Mouse (Mus musculus): ENCODE data around the gene Stk40. TPM values are rescaled to one million over a fixed set of nuclear protein-coding genes. Genes with fewer than 3 reads are reported as not detected.

Gene Stk40
- polyA plus RNA-seq, 1 experiment from 2014 or later = 14.6 TPM

DNA sequence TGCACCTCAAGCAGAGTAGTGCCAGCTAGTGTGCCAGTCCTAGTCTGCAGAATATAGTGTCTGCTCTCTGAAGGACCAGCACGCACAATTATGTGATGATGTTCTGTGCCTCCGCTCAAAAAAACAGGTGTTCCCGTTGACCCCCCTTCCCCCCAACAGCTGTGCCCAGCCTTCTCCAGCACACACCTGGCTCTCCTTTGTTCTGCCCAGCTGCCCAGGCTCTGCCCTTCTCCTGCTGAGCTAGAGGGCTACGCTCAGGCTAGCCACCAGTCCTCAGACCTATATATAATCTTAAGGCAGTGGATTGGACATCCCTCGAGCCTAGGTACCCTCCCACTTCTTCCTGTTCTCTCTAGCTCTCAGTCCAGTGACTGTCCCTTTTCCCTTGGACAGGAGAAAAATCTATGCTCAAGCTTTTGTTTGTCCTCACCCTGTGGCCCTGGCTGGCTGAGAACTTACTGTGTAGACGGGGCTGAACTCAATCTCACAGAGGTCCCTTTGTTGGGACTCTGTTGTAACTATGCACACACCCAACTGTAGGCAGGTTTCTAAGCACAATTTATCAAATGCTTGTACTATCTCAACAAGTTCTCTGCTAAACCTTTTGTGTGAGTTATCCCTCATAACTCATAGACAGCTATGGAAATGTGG lies 12.2 kb downstream of the Stk40 start:
- 67% methylated on average over 6 of the region's 6 CpGs for WGBS
- Histone ChIP-seq H3K4me3 (ENCODE audit: low read depth, low read length) (no peak overlapping the region), H3K4me2 (replicated peaks; ENCODE audit: low read depth) (no peak overlapping the region), H3K36me3 (ENCODE audit: control insufficient read depth, insufficient read depth) (peaks cover 14% of the 10 kb centered on the region), H3K4me1 (replicated peaks; ENCODE audit: control insufficient read depth, insufficient read depth, low read length) (0 out of 2 replicates have a peak, but pooled peaks cover 2% of the 10 kb centered on the region), H3K27ac (ENCODE audit: low read depth, low read length) (no peak overlapping the region; the same call in 1 of the 2 replicates), H3K27me3 (replicated peaks; ENCODE audit: control insufficient read depth, insufficient read depth, low read length) (no peaks in the 10 kb centered on the region), H3K9me3 (ENCODE audit: control insufficient read depth) (no peaks in the 10 kb centered on the region), H3K9ac (ENCODE audit: low read depth, low read length) (no peak overlapping the region)
- TF ChIP-seq CTCF (IDR thresholded peaks at IDR 0.05; ENCODE audit: low read depth) = no peak
- ATAC-seq = no peak

- ATAC-seq = no peak
- no peak overlapping the region for H3K4me2 ChIP-seq (replicated peaks; ENCODE audit: low read depth)
- H3K4me3 ChIP-seq (ENCODE audit: low read depth, low read length) = no peak overlapping the region
- H3K4me1 ChIP-seq (replicated peaks; ENCODE audit: control insufficient read depth, insufficient read depth, low read length) = no peaks in the 10 kb centered on the region
- no peak overlapping the region for H3K9ac ChIP-seq (ENCODE audit: low read depth, low read length)
- no peaks in the 10 kb centered on the region for H3K9me3 ChIP-seq (ENCODE audit: control insufficient read depth)
- peaks cover 19% of the 10 kb centered on the region for H3K36me3 ChIP-seq (ENCODE audit: control insufficient read depth, insufficient read depth)
- no peak for TF ChIP-seq CTCF (IDR thresholded peaks at IDR 0.05; ENCODE audit: low read depth)
- H3K27ac ChIP-seq (ENCODE audit: low read depth, low read length) = no peak overlapping the region
- no peaks in the 10 kb centered on the region for H3K27me3 ChIP-seq (replicated peaks; ENCODE audit: control insufficient read depth, insufficient read depth, low read length)
- 83% methylated on average over 8 of the region's 8 CpGs for WGBS
These were observed 13.4 kb downstream of the Stk40 start for GRCm38 (mm10) chr4:126117116-126117515.

- Histone ChIP-seq H3K9ac (ENCODE audit: low read depth, low read length) (no peak overlapping the region), H3K36me3 (ENCODE audit: control insufficient read depth, insufficient read depth) (peaks cover 19% of the 10 kb centered on the region), H3K4me2 (replicated peaks; ENCODE audit: low read depth) (no peak overlapping the region), H3K4me1 (replicated peaks; ENCODE audit: control insufficient read depth, insufficient read depth, low read length) (no peaks in the 10 kb centered on the region), H3K9me3 (ENCODE audit: control insufficient read depth) (no peaks in the 10 kb centered on the region), H3K27ac (ENCODE audit: low read depth, low read length) (no peak overlapping the region), H3K27me3 (replicated peaks; ENCODE audit: control insufficient read depth, insufficient read depth, low read length) (no peaks in the 10 kb centered on the region), H3K4me3 (ENCODE audit: low read depth, low read length) (no peak overlapping the region)
- 90% methylated on average over 4 of the region's 4 CpGs for WGBS
- ATAC-seq = no peak
- TF ChIP-seq CTCF (IDR thresholded peaks at IDR 0.05; ENCODE audit: low read depth) = no peak
These were observed 14.9 kb downstream of the Stk40 start for GRCm38 (mm10) chr4:126118651-126119050.

DNA sequence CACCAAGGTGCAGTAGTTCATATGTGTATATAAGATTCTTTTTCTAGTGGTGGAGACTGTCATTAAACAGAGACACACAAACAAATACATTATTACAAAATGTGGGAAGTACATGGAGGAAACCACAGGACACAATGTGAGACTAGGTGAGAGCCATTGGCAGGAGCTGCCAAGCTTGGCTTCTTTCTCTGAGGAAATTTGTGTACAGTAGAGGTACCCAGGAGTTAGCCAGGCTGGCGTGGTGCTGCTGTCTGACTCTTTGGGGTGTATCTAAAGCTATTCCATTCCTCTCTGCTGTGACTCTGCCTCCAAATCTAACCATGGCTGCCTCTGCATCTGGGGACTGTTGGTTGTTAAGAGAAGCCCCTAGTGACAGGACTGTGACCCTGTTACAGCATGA lies 15.3 kb downstream of the Stk40 start:
- no peak overlapping the region for H3K4me3 ChIP-seq (ENCODE audit: low read depth, low read length)
- no peak overlapping the region for H3K4me2 ChIP-seq (replicated peaks; ENCODE audit: low read depth)
- no peak for ATAC-seq
- H3K27ac ChIP-seq (ENCODE audit: low read depth, low read length) = no peak overlapping the region
- no peaks in the 10 kb centered on the region for H3K4me1 ChIP-seq (replicated peaks; ENCODE audit: control insufficient read depth, insufficient read depth, low read length)
- no peaks in the 10 kb centered on the region for H3K27me3 ChIP-seq (replicated peaks; ENCODE audit: control insufficient read depth, insufficient read depth, low read length)
- no peak for TF ChIP-seq CTCF (IDR thresholded peaks at IDR 0.05; ENCODE audit: low read depth)
- peaks cover 19% of the 10 kb centered on the region for H3K36me3 ChIP-seq (ENCODE audit: control insufficient read depth, insufficient read depth)
- H3K9me3 ChIP-seq (ENCODE audit: control insufficient read depth) = no peaks in the 10 kb centered on the region
- WGBS = 79% methylated on average over 1 of the region's 1 CpGs
- no peak overlapping the region for H3K9ac ChIP-seq (ENCODE audit: low read depth, low read length)

GRCm38 (mm10) chr4:126120052-126120451 lies 16.3 kb downstream of the Stk40 start:
- H3K9ac ChIP-seq (ENCODE audit: low read depth, low read length) = no peak overlapping the region
- peaks cover 28% of the 10 kb centered on the region for H3K36me3 ChIP-seq (ENCODE audit: control insufficient read depth, insufficient read depth)
- no peaks in the 10 kb centered on the region for H3K9me3 ChIP-seq (ENCODE audit: control insufficient read depth)
- no peak overlapping the region for H3K4me2 ChIP-seq (replicated peaks; ENCODE audit: low read depth)
- ATAC-seq = no peak
- no peak overlapping the region for H3K4me3 ChIP-seq (ENCODE audit: low read depth, low read length)
- H3K27me3 ChIP-seq (replicated peaks; ENCODE audit: control insufficient read depth, insufficient read depth, low read length) = no peaks in the 10 kb centered on the region
- TF ChIP-seq CTCF (IDR thresholded peaks at IDR 0.05; ENCODE audit: low read depth) = no peak
- no peaks in the 10 kb centered on the region for H3K4me1 ChIP-seq (replicated peaks; ENCODE audit: control insufficient read depth, insufficient read depth, low read length)
- H3K27ac ChIP-seq (ENCODE audit: low read depth, low read length) = no peak overlapping the region
- WGBS = 94% methylated on average over 5 of the region's 5 CpGs

DNA sequence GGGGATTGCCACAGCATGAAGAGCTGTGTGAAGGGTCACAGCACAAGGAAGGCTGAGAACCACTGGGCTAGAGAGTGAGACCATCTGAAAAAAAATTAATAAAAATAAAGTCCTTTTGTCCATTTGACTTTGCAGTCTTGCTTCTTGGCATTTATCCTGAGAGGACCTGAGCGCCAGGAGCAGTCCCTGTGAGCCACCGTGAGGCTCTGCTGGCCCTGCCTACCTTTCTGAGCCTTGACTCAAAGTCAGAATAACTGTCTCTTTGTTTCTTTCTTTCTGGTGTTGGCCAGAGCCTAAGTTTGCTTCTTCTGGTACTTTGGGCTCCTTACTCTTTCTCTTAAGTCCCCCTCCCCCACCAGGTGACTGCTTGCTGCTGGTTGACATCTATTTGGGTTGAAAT lies 16.7 kb downstream of the Stk40 start:
- ATAC-seq = no peak
- Histone ChIP-seq H3K36me3 (ENCODE audit: control insufficient read depth, insufficient read depth) (peaks cover 32% of the 10 kb centered on the region), H3K4me1 (replicated peaks; ENCODE audit: control insufficient read depth, insufficient read depth, low read length) (no peaks in the 10 kb centered on the region), H3K9me3 (ENCODE audit: control insufficient read depth) (no peaks in the 10 kb centered on the region), H3K9ac (ENCODE audit: low read depth, low read length) (no peak overlapping the region), H3K4me2 (replicated peaks; ENCODE audit: low read depth) (no peak overlapping the region), H3K27me3 (replicated peaks; ENCODE audit: control insufficient read depth, insufficient read depth, low read length) (no peaks in the 10 kb centered on the region), H3K27ac (ENCODE audit: low read depth, low read length) (no peak overlapping the region), H3K4me3 (ENCODE audit: low read depth, low read length) (no peak overlapping the region)
- WGBS = 98% methylated on average over 2 of the region's 2 CpGs
- no peak for TF ChIP-seq CTCF (IDR thresholded peaks at IDR 0.05; ENCODE audit: low read depth)
